Mouse (Mus musculus): ENCODE measurements around the gene Fndc3b.

Fndc3b gene

DNA sequence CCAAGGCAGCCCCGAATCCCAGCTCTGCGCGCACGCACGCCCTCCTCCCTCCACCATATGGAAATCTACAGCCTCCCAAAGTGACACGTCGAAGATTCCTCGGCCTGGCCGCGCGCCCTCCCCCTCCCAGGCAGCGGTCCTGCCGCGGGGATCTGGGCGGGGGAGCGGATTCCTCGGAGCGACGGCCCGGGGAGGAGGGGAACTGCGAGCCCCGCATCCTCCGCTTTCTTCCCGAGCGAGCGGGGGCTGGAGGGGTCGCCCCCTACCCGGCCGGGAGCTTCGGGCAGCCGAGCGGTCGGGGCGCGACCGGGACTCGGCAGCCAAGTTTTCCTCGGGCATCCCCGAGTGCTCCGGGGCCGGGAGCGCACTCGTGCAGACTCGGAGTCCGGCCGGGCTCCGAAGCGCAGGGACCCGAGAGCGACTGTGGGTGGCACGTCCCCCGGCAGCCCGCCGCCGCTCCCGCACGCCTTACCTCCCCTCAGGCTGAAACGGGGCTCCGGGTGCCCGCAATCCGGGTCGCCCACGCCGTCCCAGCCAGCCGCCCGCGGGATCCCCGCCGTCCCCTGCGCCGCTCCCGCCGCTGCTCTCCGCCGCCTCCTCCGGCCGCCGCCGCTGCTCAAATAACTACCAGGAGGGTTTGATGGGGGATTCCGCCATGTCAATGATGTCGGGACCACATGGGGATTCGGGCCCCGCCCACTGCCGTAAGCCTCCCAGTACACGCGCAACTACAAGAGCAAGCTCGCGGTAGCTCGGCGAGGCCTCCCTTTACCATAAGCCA, at the start of gene Fndc3b:
Gene Fndc3b, minus strand, starts transcription at position 660 of the 781 bp plus-strand sequence.
- DNase-seq, result peak; percentile 86

- no peak for DNase-seq
Observed at GRCm38 (mm10) chr3:27760278-27760677, 49.2 kb upstream of the Fndc3b start.

DNA sequence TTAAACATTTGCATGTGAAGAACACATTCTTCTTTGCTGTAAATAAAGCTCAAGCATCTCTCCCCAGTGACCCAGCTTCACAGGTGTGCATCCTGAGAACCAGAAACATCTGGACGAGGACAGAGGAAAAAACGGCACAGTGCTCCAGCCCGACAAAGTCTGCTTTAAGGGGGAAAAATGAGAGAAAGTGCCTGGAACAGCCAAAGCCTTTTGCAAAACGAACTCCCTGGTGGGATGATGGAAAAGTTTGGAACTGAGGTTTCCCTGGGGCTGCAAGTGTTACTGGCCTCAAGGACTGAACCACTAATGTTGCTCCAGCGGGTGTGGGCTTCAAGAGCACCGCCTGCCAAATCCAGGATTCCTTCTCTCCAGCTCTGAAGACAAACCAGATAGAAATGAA, 47.9 kb upstream of the Fndc3b start:
- no peak for DNase-seq

DNA sequence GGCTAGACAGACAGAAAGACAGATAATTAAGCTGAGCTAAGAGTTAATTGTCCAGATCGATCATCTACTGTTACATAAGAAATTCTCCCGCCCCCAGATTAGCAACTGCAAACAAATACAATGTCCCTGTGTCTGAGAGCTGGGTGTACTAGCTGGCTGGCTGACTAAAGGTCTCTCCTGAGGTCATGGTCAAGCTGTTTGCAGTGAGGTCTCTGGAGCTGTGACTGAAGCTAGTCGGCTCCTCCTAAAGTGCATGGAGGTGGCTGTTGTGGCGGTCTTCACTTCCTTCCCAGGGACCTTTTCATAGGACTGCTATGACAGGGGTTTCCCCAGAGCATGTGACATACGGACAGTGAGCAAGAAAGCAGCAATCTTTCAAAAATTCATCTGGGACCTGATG, 40.5 kb upstream of the Fndc3b start:
- DNase-seq, result no peak

DNA sequence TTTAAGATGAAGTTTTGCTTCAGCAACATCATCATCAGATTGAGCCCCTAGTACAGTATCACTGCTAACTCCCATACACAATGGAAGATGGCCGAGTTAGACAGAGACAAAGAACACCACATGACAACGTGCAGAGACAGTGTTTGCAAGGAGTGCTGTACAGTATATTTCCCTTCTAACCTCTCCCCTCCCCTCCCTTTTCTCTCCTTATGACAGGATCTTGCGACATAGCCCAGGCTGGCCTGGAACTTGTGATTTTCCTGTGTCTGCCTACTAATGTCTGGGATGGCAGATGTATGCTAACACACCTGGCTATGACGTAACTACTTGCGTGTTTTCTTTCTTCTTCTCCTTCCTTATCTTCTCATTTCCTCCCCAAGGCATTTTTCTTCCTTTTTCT, 40.0 kb upstream of the Fndc3b start:
- DNase-seq, result no peak

- no peak for DNase-seq
Observed at GRCm38 (mm10) chr3:27745651-27746050, 34.5 kb upstream of the Fndc3b start.

DNA sequence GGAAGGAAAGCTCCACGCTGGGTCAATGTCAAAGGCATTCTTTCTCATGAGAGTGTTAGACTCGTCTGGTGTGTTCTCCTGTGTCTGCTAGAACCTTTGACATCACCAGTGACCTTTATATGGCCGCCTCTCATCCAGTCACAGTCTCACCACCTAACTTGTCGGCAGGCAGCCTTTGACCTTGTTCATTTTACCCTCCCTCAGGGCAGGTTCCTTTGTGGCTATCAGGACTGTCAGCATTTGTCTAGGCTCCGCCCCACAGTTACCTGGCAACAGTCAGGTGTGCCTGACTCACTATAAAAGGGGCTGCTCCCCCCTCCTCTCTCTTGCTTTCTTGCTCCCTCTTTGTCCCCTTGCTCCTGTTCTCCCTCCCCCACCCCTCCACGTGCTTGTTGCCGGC, 33.6 kb upstream of the Fndc3b start:
- no peak for DNase-seq

DNA sequence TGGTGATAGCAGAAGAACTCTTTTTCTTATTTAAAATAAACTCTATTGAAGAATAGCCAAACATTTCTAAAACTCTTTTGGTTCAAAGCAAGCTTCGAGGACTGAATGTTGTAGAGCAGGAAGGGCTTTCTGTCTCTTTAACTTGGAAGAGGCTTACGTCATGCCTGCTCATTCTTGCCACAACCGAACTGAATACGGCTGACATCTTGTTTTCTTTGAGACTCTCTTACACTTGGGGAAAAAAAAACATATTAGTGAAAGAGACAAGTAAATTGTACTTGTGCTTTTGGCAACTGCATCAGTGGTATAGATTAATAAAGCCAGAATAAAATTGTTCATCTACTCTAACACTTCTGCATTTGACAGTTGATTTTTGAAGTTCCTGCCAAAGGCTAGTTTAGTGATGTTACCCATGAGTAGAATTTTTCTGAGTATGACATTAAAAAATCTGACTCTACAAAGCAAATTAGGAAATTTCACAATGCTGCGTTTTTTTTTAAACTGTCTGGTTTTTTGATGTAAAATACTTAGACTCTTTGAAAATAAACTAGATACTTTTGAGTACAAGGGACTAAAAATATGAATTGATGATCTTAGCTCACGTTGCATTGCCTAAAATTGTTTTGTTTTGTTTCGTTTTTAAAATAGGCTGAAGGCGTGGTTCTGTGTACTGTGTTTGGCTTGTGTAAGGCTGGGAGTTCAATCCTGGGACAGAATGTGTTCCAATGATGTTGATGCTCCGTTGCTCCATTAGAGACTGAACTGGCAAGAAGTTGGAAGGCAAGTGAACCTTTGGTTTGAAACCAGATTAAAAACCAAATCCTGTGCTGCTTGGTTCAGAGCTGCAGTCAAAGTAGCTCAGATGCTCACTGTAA, 32.4 kb upstream of the Fndc3b start:
- DNase-seq, result no peak

GRCm38 (mm10) chr3:27742124-27742523, 31.0 kb upstream of the Fndc3b start:
- DNase-seq, result no peak

DNA sequence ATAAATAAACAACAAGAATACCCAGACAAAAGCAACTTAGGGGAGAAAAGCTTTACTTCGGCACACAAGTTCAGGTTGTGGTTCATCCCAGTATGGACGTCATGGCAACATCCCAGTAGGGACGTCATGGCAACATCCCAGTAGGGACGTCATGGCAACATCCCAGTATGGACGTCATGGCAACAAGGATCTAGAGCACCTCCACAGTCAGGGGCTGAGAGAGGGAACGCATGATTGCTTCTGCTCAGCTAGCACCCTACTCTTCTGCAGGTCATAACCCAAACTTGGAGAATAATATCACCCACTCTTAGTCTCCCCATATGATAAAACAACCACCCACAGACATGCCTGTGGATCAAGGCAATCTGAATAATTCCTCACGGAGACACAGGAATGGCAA, 29.0 kb upstream of the Fndc3b start:
- no peak for DNase-seq

GRCm38 (mm10) chr3:27736180-27736579, 25.1 kb upstream of the Fndc3b start:
- DNase-seq, result no peak

- no peak for DNase-seq
Observed at GRCm38 (mm10) chr3:27735113-27735512, 24.0 kb upstream of the Fndc3b start.

GRCm38 (mm10) chr3:27728798-27729782, 18.0 kb upstream of the Fndc3b start:
- no peak for DNase-seq

GRCm38 (mm10) chr3:27728176-27728575, 17.1 kb upstream of the Fndc3b start:
- DNase-seq, result no peak

- no peak for DNase-seq
Observed at GRCm38 (mm10) chr3:27725752-27726151, 14.6 kb upstream of the Fndc3b start.

DNA sequence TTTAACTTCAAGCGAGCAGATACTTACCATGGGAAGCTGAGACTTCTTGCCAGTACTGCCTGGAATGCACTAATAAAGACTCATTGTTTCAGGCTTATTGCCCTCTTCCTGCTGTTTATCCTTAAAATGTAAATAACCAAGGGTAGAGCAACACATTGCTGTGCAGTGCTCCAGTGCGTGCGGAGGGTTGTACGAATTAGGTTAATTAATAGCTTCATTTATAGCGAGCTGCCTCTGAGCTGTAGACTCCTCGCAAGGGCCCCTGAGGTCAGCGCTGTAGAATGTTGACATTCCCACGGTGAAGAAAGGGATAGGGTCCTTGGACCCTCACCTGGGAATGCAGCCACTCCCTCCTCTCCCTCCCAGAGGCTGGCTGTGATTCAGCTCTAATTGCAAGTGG, 13.1 kb upstream of the Fndc3b start:
- DNase-seq, result no peak

- no peak for DNase-seq
Observed at GRCm38 (mm10) chr3:27718829-27719365, 7.8 kb upstream of the Fndc3b start.

DNA sequence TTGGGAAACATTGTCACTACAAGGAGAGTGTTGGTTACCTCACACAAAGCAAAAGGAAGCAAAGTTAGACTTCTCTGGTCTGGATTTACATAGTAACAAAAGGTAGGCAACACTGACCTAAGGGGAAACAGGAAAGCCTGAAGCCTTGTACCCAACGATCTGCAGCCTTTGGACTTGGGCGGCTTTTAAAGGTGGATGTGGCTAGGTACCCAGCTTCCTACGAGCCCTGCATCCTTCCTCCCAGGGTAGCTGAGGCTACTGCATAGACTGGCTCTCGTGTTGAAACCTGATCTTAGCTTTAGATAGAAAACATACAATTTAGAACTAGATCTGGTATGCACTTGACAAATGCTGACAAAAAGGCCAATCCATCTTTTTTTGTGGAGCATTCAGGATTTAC, 2.9 kb upstream of the Fndc3b start:
- no peak for DNase-seq

GRCm38 (mm10) chr3:27712421-27712820, 1.3 kb upstream of the Fndc3b start:
- no peak for DNase-seq

GRCm38 (mm10) chr3:27709906-27710647, 1.0 kb downstream of the Fndc3b start:
- peak; percentile 40 for DNase-seq

DNA sequence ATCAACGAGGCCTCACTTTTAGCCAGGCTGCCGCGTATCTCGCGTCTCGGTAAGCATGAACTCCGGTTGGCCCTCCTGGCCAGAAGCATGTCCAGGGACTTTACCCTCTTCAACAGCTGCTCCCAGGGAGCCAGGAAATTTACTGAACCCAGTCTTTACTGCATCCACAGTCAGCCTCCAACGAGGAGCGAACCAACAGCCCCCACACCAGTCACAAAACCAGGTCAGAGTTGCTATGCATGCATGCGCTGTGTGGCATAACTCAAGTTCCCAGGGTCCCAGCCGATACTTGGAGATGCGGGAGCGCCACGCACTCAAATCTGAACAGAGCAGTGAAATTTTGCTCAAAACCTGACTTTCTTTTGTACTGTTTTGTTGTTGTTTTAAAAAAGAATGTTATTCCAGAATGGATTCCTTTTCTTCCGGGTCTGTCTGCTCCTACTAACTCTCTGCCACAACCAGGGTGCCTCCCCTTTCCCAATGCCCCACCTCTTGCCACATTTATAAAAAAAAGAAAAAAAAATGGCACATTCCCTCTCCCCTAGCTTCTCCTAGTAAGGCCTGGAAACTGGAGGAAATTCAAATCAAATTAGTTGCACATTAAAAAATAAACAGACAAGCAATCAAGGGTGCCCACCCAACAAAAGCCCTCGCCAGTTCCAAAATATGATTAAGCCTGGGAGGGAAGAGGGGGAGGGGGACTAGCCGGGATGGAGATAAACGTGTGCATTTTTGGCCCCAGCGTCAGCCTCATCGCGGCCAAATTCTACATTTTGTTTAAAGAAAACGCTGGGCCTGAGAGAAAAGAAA, 1.8 kb downstream of the Fndc3b start:
- no peak for DNase-seq

All from cerebellum, adult 9-11 months (tissue).